In the genomic region with DNA sequence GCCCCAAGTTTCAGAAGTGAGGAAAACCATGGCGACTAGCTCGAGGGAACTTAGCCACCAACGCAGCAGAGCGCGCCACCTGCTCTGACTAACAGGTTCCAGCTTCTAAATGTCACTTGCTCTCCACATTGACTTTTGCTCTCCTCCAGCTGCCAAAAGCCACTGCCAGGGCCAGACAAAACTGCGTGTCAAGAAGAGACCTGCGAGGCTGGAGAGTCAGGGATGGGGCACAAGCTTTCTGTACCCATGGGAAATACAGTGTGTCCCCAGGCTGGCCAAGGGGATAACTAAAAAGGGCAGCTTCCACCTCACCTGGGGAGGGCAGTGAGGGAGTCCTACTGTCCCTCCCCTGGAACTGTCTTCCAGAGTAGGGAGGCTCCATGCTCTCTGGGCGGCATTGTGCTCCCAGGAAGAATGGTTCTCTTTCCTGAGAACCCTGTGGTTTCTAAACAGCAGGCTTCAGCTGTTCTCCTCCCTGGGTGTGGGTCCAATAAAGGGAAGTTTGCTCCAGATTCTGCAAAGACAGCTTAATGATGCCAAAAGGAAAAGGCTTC, we compare ENCODE assay signal across 10 mouse cellular contexts. TPM values are rescaled to one million over a fixed set of nuclear protein-coding genes. Genes with fewer than 3 reads are reported as not detected.
A peak's percentile ranks its signal among the peaks of the same experiment; 100 is the strongest.
DNase-seq lines count a peak whose midpoint lies in the region; ATAC-seq lines count a peak whose summit lies in the region.
"Had no signal": no experiment of that assay in that cellular context is flagged by ENCODE, and none has a peak within 500 bp of the region (broad histone marks: within the 10 kb centered on the region; RNA-seq: fewer than 3 reads in every experiment).

No protein-coding gene starts in this region.

- no peaks in the 10 kb centered on the region for H3K27me3 ChIP-seq in midbrain, embryonic 13.5 days
- H3K27me3 ChIP-seq in midbrain, embryonic 15.5 days (replicated peaks), result no peaks in the 10 kb centered on the region
- H3K27me3 ChIP-seq in limb, embryonic 10.5 days (ENCODE audit: low read depth, poor library complexity, severe bottlenecking), result no peaks in the 10 kb centered on the region
- no peaks in the 10 kb centered on the region for H3K27me3 ChIP-seq in embryonic facial prominence, embryonic 10.5 days (replicated peaks; ENCODE audit: low read depth, poor library complexity, severe bottlenecking)
- H3K27me3 ChIP-seq: limb, embryonic 15.5 days had no signal

- 90% methylated on average over 8 of the region's 8 CpGs for WGBS in midbrain, embryonic 13.5 days
- 86% methylated on average over 8 of the region's 8 CpGs for WGBS in midbrain, embryonic 15.5 days
- 94% methylated on average over 8 of the region's 8 CpGs for WGBS in limb, embryonic 10.5 days
- WGBS in embryonic facial prominence, embryonic 10.5 days, result 91% methylated on average over 8 of the region's 8 CpGs

- H3K36me3 ChIP-seq in midbrain, embryonic 13.5 days, result peaks cover 22% of the 10 kb centered on the region
- peaks cover 4% of the 10 kb centered on the region; the same call in 1 of the 2 replicates for H3K36me3 ChIP-seq in midbrain, embryonic 15.5 days (replicated peaks)
- peaks cover 33% of the 10 kb centered on the region for H3K36me3 ChIP-seq in limb, embryonic 10.5 days
- peaks cover 32% of the 10 kb centered on the region for H3K36me3 ChIP-seq in embryonic facial prominence, embryonic 10.5 days (replicated peaks)

- H3K9me3 ChIP-seq in midbrain, embryonic 13.5 days, result no peaks in the 10 kb centered on the region
- no peaks in the 10 kb centered on the region for H3K9me3 ChIP-seq in midbrain, embryonic 15.5 days
- no peaks in the 10 kb centered on the region for H3K9me3 ChIP-seq in limb, embryonic 10.5 days (replicated peaks)
- no peaks in the 10 kb centered on the region for H3K9me3 ChIP-seq in embryonic facial prominence, embryonic 10.5 days
- H3K9me3 ChIP-seq: limb, embryonic 15.5 days had no signal

- no peak overlapping the region for H3K4me3 ChIP-seq in midbrain, embryonic 13.5 days (replicated peaks)
- no peak overlapping the region for H3K4me3 ChIP-seq in midbrain, embryonic 15.5 days
- H3K4me3 ChIP-seq in limb, embryonic 10.5 days, result no peak overlapping the region
- no peak overlapping the region for H3K4me3 ChIP-seq in embryonic facial prominence, embryonic 10.5 days
- H3K4me3 ChIP-seq: limb, embryonic 15.5 days had no signal

- intact Hi-C loops in heart, postnatal 25 days (cut with DNase I), result no loop called here

- no peak for ATAC-seq in midbrain, embryonic 13.5 days
- no peak for ATAC-seq in midbrain, embryonic 15.5 days (replicated peaks)

- peaks cover 58% of the 10 kb centered on the region for H3K4me1 ChIP-seq in midbrain, embryonic 13.5 days (replicated peaks)
- H3K4me1 ChIP-seq in midbrain, embryonic 15.5 days, result peaks cover 49% of the 10 kb centered on the region
- H3K4me1 ChIP-seq in limb, embryonic 10.5 days, result peaks cover 45% of the 10 kb centered on the region
- H3K4me1 ChIP-seq in embryonic facial prominence, embryonic 10.5 days, result peaks cover 48% of the 10 kb centered on the region

- H3K27ac ChIP-seq in midbrain, embryonic 13.5 days, result 0 out of 2 replicates have a peak overlapping the region, but pooled peaks have one; percentile 15
- no peak overlapping the region for H3K27ac ChIP-seq in midbrain, embryonic 15.5 days
- H3K27ac ChIP-seq in limb, embryonic 10.5 days, result no peak overlapping the region
- no peak overlapping the region for H3K27ac ChIP-seq in embryonic facial prominence, embryonic 10.5 days (replicated peaks)
- H3K27ac ChIP-seq: kidney, postnatal 0 days; limb, embryonic 15.5 days had no signal

- peak; percentile 98 for DNase-seq in heart, adult 11 months
- no peak for DNase-seq in heart, postnatal 4 days
- DNase-seq in heart, postnatal 25 days (ENCODE audit: low spot score), result peak; percentile 50
- DNase-seq in right cerebral cortex, postnatal 10 days (ENCODE audit: low spot score in 2 of 2), result peak; percentile 19 to 79
- DNase-seq in limb, embryonic 10.5 days (ENCODE audit: low spot score), result no peak
- no peak for DNase-seq in embryonic facial prominence, embryonic 10.5 days (ENCODE audit: low spot score)

- H3K4me2 ChIP-seq in midbrain, embryonic 13.5 days (replicated peaks), result no peak overlapping the region
- H3K4me2 ChIP-seq in midbrain, embryonic 15.5 days, result no peak overlapping the region
- H3K4me2 ChIP-seq: limb, embryonic 15.5 days had no signal

- no peak overlapping the region for H3K9ac ChIP-seq in midbrain, embryonic 13.5 days (replicated peaks)
- H3K9ac ChIP-seq in midbrain, embryonic 15.5 days, result no peak overlapping the region
- H3K9ac ChIP-seq: limb, embryonic 15.5 days had no signal

RNA-seq across cellular contexts. Expression of a gene that starts 7.0 kb away (rescaled TPM):
- 10 to 100 TPM; 17.0 to 17.5 TPM for total RNA-seq in heart, postnatal 4 days (2021)
- 21.0 and 26.1 TPM in 2 replicates for polyA plus RNA-seq in midbrain, embryonic 13.5 days (2015; fragmentation: Nextera tagmentation; extraction: Ambion mirVana)
- 38.4 and 39.4 TPM in 2 replicates for polyA plus RNA-seq in midbrain, embryonic 15.5 days (2015; fragmentation: Nextera tagmentation; extraction: Ambion mirVana)
- total RNA-seq in heart, postnatal 25 days (2021), result 10 to 100 TPM; 17.0 to 18.5 TPM
- 7.6 and 8.0 TPM in 2 replicates for polyA plus RNA-seq in limb, embryonic 10.5 days (2016; fragmentation: Nextera tagmentation; extraction: Ambion mirVana)
- polyA plus RNA-seq in embryonic facial prominence, embryonic 10.5 days (2016; fragmentation: Nextera tagmentation; extraction: Ambion mirVana), result 10.2 and 11.7 TPM in 2 replicates

RNA-seq across cellular contexts. Expression of a gene that starts 33.3 kb away (rescaled TPM):
- total RNA-seq in heart, postnatal 4 days (2021), result 10 to 100 TPM; 16.9 to 17.3 TPM
- polyA plus RNA-seq in midbrain, embryonic 13.5 days (2015; fragmentation: Nextera tagmentation; extraction: Ambion mirVana), result 10.9 and 12.9 TPM in 2 replicates
- polyA plus RNA-seq in midbrain, embryonic 15.5 days (2015; fragmentation: Nextera tagmentation; extraction: Ambion mirVana), result 12.1 and 12.4 TPM in 2 replicates
- total RNA-seq in heart, postnatal 25 days (2021), result 10 to 100 TPM; 17.4 TPM
- 13.3 and 15.9 TPM in 2 replicates for polyA plus RNA-seq in limb, embryonic 10.5 days (2016; fragmentation: Nextera tagmentation; extraction: Ambion mirVana)
- 13.2 and 13.5 TPM in 2 replicates for polyA plus RNA-seq in embryonic facial prominence, embryonic 10.5 days (2016; fragmentation: Nextera tagmentation; extraction: Ambion mirVana)

Comparison
In these comparisons a context has a peak if more than half of its experiments do, and no peak if none do; other contexts are left out.
1. DNase-seq: peak in heart, adult 11 months (single experiment), heart, postnatal 25 days (single experiment) and right cerebral cortex, postnatal 10 days (2 of 2); none in heart, postnatal 4 days (single experiment), limb, embryonic 10.5 days (single experiment) and embryonic facial prominence, embryonic 10.5 days (single experiment).